Mouse (Mus musculus) midbrain, postnatal 0 days (tissue): ENCODE data around the gene Wipf3. TPM values are rescaled to one million over a fixed set of nuclear protein-coding genes. Genes with fewer than 3 reads are reported as not detected.
A peak's percentile ranks its signal among the peaks of the same experiment; 100 is the strongest.

Source experiments
- ATAC-seq: fragments of 200-750 bp; cut with Nextera tagmentation; 2 replicates; pipeline ENCODE4 v1.8.0; 2017; ENCODE audit warnings: moderate number of reproducible peaks, mild to moderate bottlenecking, moderate TSS enrichment, moderate library complexity; ENCODE audit not compliant: low FRiP score
- DNase-seq: peaks from one replicate; pipeline ENCODE4 v3.0.0-alpha.2; 2015; ENCODE audit warnings: low spot score
- H3K27ac ChIP-seq: fragments of 300-500 bp; sonication (generic); 2 replicates; pipeline ENCODE4 v1.5.1; 2014; ENCODE audit warnings: low read depth, mild to moderate bottlenecking, low read length, mixed read lengths
- H3K27me3 ChIP-seq: fragments of 300-500 bp; sonication (generic); 2 replicates; pipeline ENCODE4 v1.6.1; 2014; ENCODE audit warnings: low read length, control low read depth, mixed read lengths; ENCODE audit not compliant: insufficient read depth
- H3K36me3 ChIP-seq: fragments of 300-500 bp; sonication (generic); 2 replicates; pipeline ENCODE4 v1.6.1; 2014; ENCODE audit warnings: low read length, control low read depth, mixed read lengths; ENCODE audit not compliant: insufficient read depth
- H3K4me1 ChIP-seq: fragments of 300-500 bp; sonication (generic); 2 replicates; pipeline ENCODE4 v1.6.1; 2014; ENCODE audit warnings: mild to moderate bottlenecking, control low read depth, antibody characterized with exemption, low read length, mixed read lengths; ENCODE audit not compliant: insufficient read depth
- H3K4me2 ChIP-seq: fragments of 300-500 bp; sonication (generic); 2 replicates; pipeline ENCODE4 v1.6.1; 2014; ENCODE audit warnings: low read depth, mild to moderate bottlenecking, low read length, mixed read lengths; ENCODE audit not compliant: poor library complexity, severe bottlenecking
- H3K4me3 ChIP-seq: fragments of 300-500 bp; sonication (generic); 2 replicates; pipeline ENCODE4 v1.5.1; 2014; ENCODE audit warnings: low read depth, mild to moderate bottlenecking, low read length, moderate library complexity
- H3K9ac ChIP-seq: fragments of 300-500 bp; sonication (generic); replicated peaks from 2 replicates; pipeline ENCODE4 v1.6.1; 2014; ENCODE audit warnings: mild to moderate bottlenecking, low read length, moderate library complexity, mixed read lengths; ENCODE audit not compliant: poor library complexity, severe bottlenecking
- H3K9me3 ChIP-seq: fragments of 300-500 bp; sonication (generic); 2 replicates; pipeline ENCODE4 v1.6.1; 2016; ENCODE audit warnings: low read length, control low read depth
- CTCF ChIP-seq: IDR thresholded peaks from 2 replicates; pipeline ENCODE4 v1.5.1; 2016; ENCODE audit warnings: antibody characterized with exemption, mild to moderate bottlenecking
- WGBS: fragments of 180-500 bp; shearing (Covaris S2); extraction: QIAGEN DNeasy Blood & Tissue Kit; methylation state at CpG from one replicate; pipeline ENCODE4 v1.1.7; 2014; 5-methylcytosine and 5-hydroxymethylcytosine counted together
- polyA plus RNA-seq: library from polyadenylated mRNA; unstranded; fragments of >200 nt; fragmentation: Nextera tagmentation; extraction: Ambion mirVana; gene quantifications from 2 replicates; pipeline ENCODE4 v1.2.1, GENCODE M21; 2015
- total RNA-seq: library from RNA; depleted of rRNA; stranded (reverse); fragments of >200 nt; gene quantifications from 2 replicates; pipeline ENCODE4 v1.2.3, GENCODE M21; 2014

Wipf3 gene
- total and polyA plus RNA-seq, 2 experiments from 2014 or later = 1.7 to 5.9 TPM

GRCm38 (mm10) chr6:54502661-54503115 lies 73.3 kb downstream of the Wipf3 start:
- TF ChIP-seq CTCF = no peak
- no peaks in the 10 kb centered on the region for H3K4me1 ChIP-seq
- H3K9ac ChIP-seq = no peak overlapping the region
- ATAC-seq = no peak
- no peaks in the 10 kb centered on the region for H3K9me3 ChIP-seq
- H3K36me3 ChIP-seq = no peaks in the 10 kb centered on the region
- H3K27me3 ChIP-seq = no peaks in the 10 kb centered on the region
- H3K27ac ChIP-seq = no peak overlapping the region
- no peak overlapping the region for H3K4me3 ChIP-seq
- H3K4me2 ChIP-seq = no peak overlapping the region
- WGBS = 84% methylated on average over 6 of the region's 6 CpGs
- DNase-seq = no peak

- DNase-seq = no peak
- H3K9me3 ChIP-seq = no peaks in the 10 kb centered on the region
- no peak overlapping the region for H3K4me2 ChIP-seq
- 92% methylated on average over 11 of the region's 11 CpGs for WGBS
- no peaks in the 10 kb centered on the region for H3K27me3 ChIP-seq
- no peak for TF ChIP-seq CTCF
- no peak overlapping the region for H3K27ac ChIP-seq
- H3K36me3 ChIP-seq = peaks cover 12% of the 10 kb centered on the region; the same call in 1 of the 2 replicates
- H3K4me1 ChIP-seq = 0 out of 2 replicates have a peak, but pooled peaks cover 3% of the 10 kb centered on the region
- ATAC-seq = no peak
- H3K4me3 ChIP-seq = no peak overlapping the region
- no peak overlapping the region for H3K9ac ChIP-seq
These were observed 76.9 kb downstream of the Wipf3 start for GRCm38 (mm10) chr6:54506318-54506717.

- 0 out of 2 replicates have a peak, but pooled peaks cover 3% of the 10 kb centered on the region for H3K4me1 ChIP-seq
- WGBS = 34% methylated on average over 8 of the region's 8 CpGs
- peak; percentile 83 for TF ChIP-seq CTCF
- H3K27ac ChIP-seq = peak overlapping the region; percentile 32; the same call in 1 of the 2 replicates
- no peak overlapping the region for H3K4me2 ChIP-seq
- no peak overlapping the region for H3K4me3 ChIP-seq
- no peaks in the 10 kb centered on the region for H3K27me3 ChIP-seq
- peak; percentile 84 for DNase-seq
- H3K9ac ChIP-seq = no peak overlapping the region
- H3K9me3 ChIP-seq = no peaks in the 10 kb centered on the region
- H3K36me3 ChIP-seq = peaks cover 12% of the 10 kb centered on the region; the same call in 1 of the 2 replicates
- 0 out of 2 replicates have a peak, but pooled peaks have one; percentile 21 for ATAC-seq
These were observed 77.6 kb downstream of the Wipf3 start for GRCm38 (mm10) chr6:54507002-54507401.

- 56% methylated on average over 5 of the region's 5 CpGs for WGBS
- no peak for TF ChIP-seq CTCF
- Histone ChIP-seq H3K4me1 (0 out of 2 replicates have a peak, but pooled peaks cover 3% of the 10 kb centered on the region), H3K9me3 (no peaks in the 10 kb centered on the region), H3K27ac (peak overlapping the region; percentile 55), H3K27me3 (no peaks in the 10 kb centered on the region), H3K4me3 (no peak overlapping the region), H3K4me2 (no peak overlapping the region), H3K36me3 (peaks cover 15% of the 10 kb centered on the region; the same call in 1 of the 2 replicates), H3K9ac (0 out of 2 replicates have a peak overlapping the region, but pooled peaks have one; percentile 19)
- peak; percentile 24; the same call in 1 of the 2 replicates for ATAC-seq
- DNase-seq = no peak
These were observed 78.4 kb downstream of the Wipf3 start for GRCm38 (mm10) chr6:54507808-54508207.

- 39% methylated on average over 6 of the region's 6 CpGs for WGBS
- H3K27me3 ChIP-seq = no peaks in the 10 kb centered on the region
- TF ChIP-seq CTCF = no peak
- H3K36me3 ChIP-seq = peaks cover 19% of the 10 kb centered on the region; the same call in 1 of the 2 replicates
- DNase-seq (peak; percentile 59), ATAC-seq (peak; percentile 39; the same call in 1 of the 2 replicates)
- no peak overlapping the region for H3K4me2 ChIP-seq
- H3K4me1 ChIP-seq = 0 out of 2 replicates have a peak, but pooled peaks cover 3% of the 10 kb centered on the region
- H3K9me3 ChIP-seq = no peaks in the 10 kb centered on the region
- H3K4me3 ChIP-seq = no peak overlapping the region
- H3K9ac ChIP-seq = 0 out of 2 replicates have a peak overlapping the region, but pooled peaks have one; percentile 19
- H3K27ac ChIP-seq = peak overlapping the region; percentile 55
These were observed 78.9 kb downstream of the Wipf3 start for GRCm38 (mm10) chr6:54508256-54508793.

- no peak for TF ChIP-seq CTCF
- DNase-seq (no peak), ATAC-seq (no peak)
- Histone ChIP-seq H3K4me3 (no peak overlapping the region), H3K36me3 (peaks cover 28% of the 10 kb centered on the region), H3K4me2 (no peak overlapping the region), H3K27ac (no peak overlapping the region; the same call in 1 of the 2 replicates), H3K4me1 (0 out of 2 replicates have a peak, but pooled peaks cover 3% of the 10 kb centered on the region), H3K9ac (no peak overlapping the region), H3K27me3 (no peaks in the 10 kb centered on the region), H3K9me3 (no peaks in the 10 kb centered on the region)
- WGBS = 86% methylated on average over 13 of the region's 13 CpGs
These were observed 79.9 kb downstream of the Wipf3 start for GRCm38 (mm10) chr6:54509264-54509663.
